Mouse (Mus musculus) telencephalon, adult 2 months (tissue): Measurements from ENCODE around the gene Arid5b.

Source experiments
- DNase-seq: peaks from one replicate; pipeline ENCODE4 v3.0.0-alpha.2; 2011; ENCODE audit warnings: low read depth, low spot score

Arid5b gene

DNA sequence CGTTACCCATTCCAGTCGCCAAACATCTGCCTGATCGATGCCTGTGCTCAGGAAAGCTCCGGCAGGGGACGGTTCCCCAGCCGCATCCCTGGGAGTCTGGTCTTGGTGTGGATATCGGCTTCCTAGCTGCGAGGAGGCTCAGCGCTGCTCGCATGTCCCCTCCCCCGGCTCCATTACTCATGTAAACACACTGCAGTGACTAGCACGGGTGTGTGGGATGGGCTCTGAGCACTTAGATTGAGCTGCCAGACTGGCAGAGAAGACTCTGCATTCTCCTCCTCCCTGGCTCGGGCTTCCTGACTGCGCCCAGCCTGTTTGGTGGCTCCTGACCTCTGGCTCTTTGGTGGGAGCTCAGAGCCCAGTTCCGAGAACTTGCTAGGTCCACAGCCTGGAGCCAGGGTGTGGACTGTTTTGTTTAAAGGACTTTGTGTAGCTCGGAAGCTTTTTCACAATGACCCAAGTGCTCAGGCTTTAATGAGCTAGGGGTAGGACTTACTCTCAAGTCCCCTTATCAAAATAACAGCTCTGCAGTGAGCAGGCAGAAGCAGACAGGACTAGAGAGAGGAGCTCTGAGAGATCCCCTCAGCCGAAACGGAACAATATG lies 142.0 kb downstream of the Arid5b start:
- DNase-seq, result peak; percentile 91

DNA sequence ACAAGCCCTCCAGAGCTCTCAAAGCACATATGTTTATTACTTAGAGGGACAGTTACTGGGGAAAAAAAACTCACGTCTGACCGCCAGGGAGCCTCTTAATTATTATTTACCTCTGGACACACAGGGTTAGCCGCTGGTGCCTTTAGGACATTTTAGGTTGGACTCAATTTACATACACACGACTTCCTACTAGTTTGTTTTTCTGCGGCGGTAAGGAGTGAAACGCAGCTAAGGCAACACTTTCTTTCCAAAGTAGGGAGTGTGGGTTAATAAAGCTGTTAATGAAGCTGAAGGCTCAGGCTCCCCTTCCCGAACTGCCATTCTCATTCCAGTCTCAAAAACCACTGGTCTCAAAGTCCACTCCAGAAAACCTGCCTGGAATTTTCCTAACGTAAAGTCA lies 142.5 kb downstream of the Arid5b start:
- no peak for DNase-seq

DNA sequence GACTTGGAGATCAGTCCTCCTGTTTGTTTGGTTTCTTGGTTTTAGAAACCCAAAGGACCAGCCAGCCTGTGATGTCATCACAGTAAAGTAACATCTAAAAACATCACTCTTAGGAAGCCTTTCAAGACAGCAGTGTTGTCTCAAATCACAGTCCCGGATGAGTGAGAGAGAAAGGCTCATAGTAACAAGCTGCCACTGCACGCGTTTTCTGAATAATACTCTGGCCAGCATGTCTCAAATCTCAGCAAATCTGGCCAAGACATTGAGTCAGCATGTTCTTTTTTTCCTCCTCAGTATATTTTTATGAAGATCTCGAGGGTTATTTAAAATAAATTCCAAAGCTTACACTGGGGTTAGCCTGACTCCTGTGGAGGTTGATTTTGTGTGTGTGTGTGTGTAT lies 143.1 kb downstream of the Arid5b start:
- DNase-seq, result no peak

DNA sequence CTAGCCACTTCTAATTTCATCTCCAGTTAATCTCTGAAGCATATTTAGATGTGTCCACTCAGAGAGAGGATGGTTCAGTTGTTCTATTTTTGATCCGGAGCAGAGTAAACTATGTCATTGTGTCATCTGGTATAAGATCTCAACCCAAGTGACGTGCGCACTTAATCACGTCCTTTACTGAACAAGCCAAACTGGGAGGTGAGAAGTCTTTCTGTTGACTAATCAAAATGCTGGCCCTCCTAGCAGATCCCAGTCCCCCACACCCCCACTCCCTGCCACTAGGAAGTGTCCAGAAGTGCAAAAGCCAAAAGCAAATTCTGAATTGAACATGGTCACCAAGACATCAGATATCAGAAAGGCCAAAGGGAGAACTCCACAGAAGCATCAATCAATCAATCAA lies 144.0 kb downstream of the Arid5b start:
- DNase-seq, result no peak

DNA sequence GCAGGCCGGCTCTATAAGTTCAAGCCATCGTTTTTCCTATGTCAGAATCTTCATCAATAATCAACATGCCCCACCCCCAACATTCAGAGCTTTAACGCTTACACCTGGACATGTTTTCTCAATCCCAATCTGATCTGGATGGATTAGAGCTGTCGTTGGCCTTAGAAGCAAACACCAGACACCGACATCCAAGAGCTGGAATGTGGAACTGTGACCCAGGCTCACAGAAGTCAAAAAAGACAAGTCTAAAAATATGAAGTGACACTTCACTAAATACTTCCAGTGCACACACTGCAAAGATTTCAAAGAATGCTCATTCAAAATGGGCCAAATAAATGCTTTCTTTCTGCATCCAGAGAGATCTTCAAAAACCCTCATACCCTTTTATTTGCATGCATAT lies 144.5 kb downstream of the Arid5b start:
- no peak for DNase-seq

DNA sequence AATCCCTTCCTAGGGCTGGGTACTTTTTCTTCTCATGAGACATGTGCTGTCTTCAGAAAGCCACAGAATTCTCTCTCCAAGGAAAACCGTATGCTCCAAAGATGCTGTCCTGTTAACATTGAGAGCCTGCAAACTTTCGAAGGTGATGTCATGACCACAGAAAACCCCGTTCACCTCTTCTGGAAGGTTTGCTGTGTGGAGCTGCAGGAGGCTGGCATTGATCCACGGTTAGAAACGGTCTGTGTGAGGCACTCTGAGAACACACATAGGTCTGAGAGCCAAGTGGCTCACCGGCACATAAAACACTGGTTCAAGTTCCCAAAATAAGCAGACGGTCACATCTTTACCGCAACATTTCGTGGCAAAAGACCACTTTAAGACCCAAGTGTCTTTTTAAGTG lies 145.9 kb downstream of the Arid5b start:
- no peak for DNase-seq

DNA sequence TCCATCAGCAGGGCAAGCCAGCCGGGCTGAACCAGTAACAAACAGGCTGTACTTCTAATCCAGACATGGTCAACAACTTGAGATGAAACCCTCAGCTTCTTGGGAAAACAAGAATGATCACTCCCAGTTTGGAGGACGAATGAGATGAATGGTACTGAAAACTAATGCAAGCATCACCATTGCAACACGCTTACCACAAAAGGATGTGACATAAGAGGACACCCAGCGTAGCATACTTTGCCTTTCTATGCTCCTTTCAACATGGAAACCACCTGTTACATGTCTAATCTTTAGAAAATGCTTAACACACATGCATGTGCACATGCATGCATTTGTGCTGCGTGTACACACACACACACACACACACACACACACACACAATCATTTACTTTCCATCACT lies 146.4 kb downstream of the Arid5b start:
- DNase-seq, result no peak

DNA sequence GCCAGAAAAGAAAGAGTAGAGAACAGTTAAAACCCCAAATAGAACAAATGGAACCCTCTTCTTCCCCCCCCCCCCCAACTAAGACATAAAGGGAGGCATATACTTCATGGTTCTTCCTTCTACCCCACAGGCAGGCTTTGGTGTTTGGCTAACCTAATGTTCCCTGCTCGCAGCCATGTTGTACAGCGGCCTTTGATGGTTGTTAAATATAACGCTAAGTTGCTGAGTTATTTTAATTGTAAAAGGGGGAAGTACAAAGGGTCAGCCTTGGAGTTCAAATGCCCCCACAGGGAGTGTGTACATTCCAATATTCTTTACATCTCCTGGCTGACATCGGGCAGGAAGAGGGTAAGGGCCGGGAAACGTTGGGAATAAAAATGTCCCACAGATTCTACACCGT lies 148.9 kb downstream of the Arid5b start:
- no peak for DNase-seq

DNA sequence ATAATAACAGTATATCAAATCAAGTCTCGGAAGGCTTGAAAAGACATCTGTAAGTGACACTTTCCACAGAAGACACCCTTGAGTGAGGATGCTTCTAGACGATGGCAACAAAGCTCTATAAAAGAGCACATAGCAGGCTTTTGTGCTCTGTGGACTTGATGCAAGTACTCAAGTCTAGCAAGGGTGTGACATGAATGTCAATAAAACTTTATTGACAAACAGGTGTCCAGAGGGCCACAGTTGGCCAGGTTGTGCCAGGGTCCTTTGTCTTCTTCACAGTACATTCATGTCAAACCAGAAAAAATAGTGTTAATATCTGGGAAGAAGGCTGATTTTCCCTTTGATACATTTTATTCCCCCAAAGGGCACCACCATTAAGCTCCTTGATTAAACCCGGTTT lies 149.5 kb downstream of the Arid5b start:
- no peak for DNase-seq

DNA sequence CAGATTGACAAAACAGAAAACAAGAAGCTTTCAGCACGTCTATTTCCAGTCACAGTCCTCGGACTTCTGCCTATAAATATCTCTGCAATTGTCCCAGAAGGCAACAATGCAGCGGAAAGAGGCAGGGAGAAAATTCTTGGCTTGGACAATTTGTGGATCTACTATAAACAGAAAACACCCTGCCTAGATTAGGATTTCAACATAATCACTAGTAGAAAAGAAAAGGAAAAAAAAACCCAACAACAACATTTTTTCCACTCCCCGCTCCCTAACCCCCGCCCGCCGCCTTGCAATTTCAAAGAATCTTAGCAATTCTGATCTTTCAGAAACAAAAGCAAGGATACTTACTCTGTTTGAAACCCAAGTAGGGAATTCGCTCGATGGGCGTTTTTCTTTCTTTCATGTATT lies 150.1 kb downstream of the Arid5b start:
- DNase-seq, result no peak

DNA sequence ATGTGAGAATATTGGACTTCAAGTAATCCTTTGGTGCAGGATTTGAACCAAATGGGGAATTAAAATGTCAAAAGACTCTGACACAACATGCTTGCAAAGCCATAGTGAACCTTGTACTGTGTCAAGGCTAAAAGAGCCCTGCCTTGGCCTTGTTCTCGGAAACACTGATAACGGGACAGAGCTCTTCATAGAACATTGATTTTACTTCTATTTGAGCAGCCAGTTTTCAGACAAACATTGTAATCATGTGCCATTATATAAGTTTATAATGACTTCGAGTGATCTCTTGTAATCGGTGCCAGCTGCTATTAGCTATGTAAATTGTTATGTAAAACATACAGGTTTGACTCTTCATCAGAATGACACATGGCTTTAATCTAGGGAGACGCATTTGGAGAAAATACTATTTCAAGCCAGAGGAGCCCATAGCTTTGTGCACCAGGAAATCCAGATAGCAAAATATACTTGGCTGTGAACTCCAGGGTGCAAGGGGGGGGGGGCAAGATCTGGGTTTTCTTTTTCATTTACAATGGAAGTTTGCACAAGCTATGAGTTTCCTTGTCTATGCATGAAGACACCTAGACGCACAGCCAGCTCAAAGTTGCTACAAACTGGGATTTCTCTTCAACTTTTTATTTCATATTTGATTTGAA lies 150.8 kb downstream of the Arid5b start:
- DNase-seq, result no peak

DNA sequence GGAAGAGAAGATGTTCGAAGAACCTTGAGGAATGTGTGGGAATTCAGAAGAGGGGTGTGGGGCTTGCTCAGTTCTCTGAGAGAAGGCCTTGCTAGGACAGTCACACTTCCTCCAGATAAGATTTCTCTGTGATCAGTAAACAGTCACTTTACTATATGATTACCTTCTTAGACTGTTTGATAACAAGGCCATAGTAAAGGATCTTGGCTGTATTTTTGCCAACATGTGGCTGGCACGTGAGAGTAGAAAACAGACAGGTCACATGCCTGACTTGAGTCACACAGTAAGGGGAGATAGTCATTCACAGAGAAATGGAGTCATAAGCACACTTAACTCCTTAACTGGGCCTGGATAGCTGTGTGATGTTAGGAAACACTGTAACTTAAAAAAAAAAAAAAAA lies 151.4 kb downstream of the Arid5b start:
- DNase-seq, result no peak

DNA sequence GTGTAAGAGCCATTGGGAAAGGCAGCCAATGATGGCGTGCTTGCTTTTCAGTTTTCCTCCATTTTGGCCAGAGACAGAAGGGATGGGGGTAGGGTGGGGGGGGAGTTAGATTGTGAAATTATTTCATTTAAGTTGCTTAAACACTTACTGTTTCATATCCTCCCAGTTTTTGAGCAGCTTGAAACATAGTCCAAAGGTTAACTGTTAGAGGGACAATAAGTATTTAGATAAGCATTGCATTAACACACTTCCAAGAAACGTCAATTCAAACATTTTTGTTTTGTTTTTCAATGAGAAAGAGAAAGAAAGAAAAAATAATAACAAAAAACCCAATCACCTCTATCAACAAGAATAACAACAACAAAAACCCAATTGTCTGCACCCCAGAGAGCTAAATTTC lies 152.0 kb downstream of the Arid5b start:
- DNase-seq, result no peak

DNA sequence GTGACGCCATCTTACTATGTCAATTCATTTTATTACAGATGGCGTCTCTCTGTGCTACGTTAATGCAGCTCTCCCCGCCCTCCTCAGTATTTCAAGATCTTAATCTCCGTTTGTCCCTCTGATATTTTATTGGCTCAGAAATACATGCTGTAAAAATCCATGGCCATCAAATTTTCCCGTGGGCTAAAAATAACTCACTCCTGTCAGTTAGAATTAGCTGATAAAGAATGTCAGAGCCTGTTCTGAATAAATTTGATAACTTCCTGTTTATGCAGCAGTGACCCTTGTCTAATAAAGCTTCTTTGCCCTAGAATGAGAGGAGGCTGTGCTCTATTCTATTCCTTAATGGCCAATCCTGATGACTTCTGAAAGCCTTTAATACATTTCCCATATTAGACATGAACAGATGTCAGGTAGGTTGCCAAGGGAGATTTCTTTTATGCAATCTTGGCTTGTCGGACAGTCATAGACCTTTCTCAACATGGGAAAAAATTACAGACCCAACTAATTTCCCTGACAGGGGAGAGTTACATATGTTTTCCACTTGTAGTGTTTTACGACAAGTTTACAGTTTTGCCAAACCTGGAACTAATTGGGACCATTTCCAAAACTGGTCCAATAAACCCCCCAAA lies 152.5 kb downstream of the Arid5b start:
- DNase-seq, result no peak

DNA sequence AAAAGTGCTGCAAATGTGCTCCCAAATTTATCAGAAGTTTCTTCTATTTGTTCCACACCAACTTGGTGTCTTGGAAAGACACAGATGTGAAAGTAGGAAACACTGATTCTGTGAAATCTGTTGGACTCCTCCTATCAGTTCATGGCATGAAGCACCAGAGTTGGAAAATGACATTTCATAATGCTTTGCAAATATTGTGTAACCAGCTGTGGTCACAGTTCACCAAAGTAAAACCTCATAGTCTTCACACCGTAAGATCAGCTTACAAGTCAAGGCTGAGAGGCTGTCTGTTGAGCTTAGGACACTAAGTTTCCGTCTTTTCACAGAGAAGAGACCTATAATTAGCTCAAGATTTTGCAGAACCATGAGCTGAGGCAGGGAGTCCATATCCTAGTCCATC lies 153.6 kb downstream of the Arid5b start:
- DNase-seq, result no peak

DNA sequence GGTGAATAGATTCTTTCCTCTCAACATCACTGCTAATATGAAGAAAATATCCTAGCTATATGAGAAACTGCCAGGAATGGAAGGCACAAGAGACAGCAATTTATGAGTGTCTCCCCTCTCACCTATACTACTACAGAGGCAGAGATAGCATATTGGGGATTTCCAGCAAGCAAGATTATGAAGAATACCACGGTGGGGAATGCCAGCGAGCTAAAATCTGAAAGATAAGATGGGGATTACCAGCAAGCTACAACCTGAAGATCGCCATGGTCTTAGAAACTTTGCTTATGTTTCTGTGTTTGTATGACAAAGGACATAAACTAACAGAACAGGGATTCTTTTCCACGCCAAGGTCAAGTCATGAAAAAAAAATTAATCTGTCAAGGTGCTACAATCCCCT lies 155.1 kb downstream of the Arid5b start:
- DNase-seq, result no peak

DNA sequence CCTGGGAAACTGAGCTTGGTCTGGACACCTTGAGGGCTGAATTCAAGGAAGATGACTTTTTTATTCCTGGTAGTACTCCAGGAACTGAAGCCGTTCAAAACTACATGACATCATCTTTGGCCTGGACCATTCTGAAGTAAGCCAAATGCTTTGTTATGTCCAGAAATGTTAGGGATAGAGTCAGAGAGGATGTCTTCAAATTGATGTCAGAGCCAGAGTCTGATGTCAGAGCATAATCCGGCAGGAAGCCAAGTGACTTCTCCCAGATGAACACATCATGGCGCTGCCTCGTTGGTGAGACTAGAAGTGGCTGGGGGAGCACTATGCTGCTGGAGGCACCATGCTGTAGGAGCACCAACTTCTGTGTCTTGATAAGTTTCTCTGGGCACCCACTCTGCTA lies 156.6 kb downstream of the Arid5b start:
- DNase-seq, result no peak

DNA sequence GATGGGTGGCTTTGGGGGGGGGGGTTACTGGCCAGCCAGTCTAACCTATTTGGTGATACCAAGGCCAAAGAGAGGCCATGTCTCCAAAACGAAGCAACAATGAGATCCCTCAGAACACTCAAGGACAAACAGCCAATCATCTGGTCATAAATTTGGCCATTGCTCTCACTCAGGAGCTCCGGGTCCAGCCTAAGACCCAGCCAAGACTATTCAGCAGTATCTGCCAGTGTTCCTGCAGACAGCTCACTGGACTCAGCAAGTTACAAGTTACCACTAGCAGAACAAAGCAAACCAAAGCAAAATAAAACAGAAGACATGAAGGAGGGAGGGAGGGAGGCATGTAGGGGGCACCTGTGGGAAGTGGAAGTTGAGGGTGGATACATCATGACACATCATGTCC lies 157.3 kb downstream of the Arid5b start:
- no peak for DNase-seq

DNA sequence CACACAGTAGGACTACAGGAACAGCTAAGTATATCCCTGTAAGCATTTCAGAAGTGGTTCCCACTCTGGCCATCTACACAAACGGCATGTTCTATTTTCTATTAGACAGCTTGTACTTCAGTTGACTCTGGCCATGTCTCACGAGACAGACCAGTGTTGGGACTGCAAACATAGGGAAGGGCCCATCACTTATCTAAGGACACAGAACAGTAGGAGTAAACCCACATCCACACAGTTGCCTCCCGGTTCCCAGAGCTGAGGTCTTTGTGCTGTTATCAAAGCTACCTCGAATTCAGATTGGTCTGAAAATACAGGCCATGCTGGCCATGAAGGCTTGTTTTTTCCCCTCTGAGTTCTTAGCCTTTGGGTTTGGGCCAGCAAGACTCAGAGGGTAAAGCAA lies 158.5 kb downstream of the Arid5b start:
- no peak for DNase-seq

DNA sequence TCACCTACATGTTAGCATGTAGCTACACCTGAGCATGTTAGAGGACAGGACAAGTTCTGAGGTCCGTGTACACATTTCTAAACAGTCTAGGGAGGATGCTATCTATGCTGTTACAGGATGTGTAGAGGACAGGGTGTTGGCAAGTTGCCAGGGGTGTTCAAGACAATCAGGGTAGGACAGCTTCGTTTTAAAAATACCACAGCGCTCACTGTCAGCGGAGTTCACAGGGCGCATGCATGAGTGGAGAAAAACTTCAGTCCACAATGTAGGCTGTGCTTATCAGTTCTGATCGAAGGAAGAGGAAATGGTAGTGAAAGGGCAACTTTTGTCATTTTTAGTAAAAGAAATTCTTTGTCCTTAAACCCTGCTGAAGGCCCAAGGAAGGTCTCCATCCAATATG lies 159.3 kb downstream of the Arid5b start:
- DNase-seq, result no peak

DNA sequence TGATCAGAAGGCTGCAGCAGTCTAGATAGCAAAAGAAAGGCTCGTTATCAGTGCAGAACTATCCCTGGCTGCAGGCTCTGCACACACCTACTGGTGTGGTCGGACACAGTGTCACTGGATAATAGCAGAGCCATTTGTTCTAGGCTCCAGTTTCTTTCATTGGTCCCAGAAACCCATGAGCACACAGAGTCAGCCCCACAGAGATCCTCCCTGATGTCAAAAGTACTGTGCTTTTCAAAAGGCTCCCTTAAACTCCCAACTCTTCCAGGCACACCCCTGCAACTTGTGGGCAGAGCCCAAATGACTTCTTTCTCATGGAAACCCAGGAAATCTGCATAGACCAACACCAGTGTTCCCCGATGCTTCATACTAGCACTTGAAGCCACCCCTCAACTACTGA lies 163.6 kb downstream of the Arid5b start:
- DNase-seq, result no peak

DNA sequence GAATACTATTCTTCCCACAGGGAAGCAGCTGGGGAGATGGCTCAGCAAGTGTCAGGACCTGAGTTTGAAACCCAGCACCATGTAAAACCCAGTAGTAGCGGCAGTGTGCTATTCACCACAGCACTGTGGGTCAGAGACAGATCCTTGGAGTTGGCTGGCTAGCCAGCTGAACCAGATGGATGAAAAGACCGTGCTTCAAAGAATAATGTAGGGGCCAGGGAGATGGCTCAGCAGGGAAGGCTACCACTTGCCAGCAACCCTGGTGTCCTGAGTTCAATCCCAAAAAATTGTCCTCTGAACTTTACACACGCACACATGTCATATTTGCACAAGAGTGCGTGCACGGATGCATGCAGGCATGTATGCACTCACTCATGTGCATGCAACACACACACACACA lies 164.9 kb downstream of the Arid5b start:
- DNase-seq, result no peak

DNA sequence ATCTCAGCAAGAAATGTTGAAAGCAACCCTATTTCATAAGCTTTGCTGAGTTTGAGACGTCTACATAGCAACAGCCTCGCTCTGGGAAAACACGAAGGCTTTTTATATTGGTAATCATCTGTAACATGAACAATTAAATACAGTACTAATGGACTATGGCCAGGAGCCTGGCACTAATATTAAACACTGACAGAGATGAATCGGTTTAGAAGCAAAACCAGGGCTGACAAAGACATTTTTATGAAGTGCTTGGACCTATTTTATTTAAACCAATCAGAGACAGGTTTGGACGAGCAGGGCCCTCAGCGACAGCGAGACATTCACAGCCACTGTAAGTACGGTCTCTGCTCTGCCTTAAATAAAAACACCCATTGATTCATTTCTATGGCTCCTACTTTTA lies 165.6 kb downstream of the Arid5b start:
- DNase-seq, result no peak

DNA sequence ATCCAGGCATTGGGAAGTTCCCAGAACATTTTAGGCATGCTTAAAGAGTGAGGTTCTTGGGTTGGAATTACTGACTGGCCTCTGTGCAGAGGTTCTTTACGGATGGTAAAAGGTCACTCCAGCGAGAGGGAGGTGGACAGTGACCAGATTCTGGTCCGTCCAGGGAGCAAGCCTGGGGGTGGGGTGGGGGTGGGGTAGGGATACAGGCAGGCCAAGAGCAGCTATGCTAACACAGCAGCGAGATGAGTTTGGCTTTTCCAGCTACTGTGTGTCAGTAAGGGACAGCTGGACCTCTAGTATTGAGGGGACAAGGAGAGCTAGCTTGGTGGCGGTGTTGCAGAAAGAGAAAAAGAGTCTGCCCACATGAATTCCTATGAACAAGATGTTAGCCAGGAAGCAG lies 167.9 kb downstream of the Arid5b start:
- no peak for DNase-seq
